Mouse (Mus musculus): ENCODE measurements around the gene H2-DMb1. TPM values are rescaled to one million over a fixed set of nuclear protein-coding genes. Genes with fewer than 3 reads are reported as not detected.
A peak's percentile ranks its signal among the peaks of the same experiment; 100 is the strongest.

The H2-DMb1 gene
- total RNA-seq, 2 experiments from 2014 or later = 0.94 to 1.5 TPM

DNA sequence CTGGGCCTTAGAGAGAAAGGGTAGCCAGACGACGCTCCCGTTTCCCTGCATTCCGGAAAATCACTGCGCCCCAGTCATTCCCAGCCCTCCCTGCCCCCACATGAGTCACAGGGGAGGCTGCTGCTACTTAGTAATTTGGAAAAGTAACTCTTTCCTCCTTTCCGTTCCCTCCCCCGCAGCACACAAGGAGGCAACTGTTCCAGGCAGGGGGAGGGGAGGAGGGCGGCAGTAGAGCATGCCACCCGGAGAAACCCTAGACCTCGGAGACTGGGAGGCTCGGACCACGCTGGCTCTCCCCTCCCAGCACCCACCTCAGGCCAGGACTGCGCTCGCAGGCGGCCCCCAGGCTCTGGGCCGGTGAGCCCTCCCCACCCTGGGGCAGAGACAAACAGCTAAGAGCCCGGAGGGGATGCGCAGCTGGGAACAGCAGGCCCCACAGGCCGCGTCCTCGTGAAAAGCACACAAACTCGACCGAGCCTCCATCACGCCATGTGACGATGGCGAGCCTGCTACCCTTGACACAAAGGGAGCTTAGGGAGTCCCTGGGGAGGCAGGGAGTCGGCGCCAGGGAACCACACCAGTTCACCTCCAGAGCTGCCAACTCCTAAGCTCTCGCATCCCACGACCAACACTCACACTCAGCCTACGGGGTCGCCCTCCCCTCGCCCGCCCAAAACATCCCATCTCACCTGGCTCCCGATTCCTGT is 31.5 kb upstream of the H2-DMb1 start:
- DNase-seq (ENCODE audit: low spot score in 2 of 2) = peak; percentile 87 to 96
- intact Hi-C loops (cut with DNase I) = loop anchor here (5.0 kb wide), 1 partner anchor 506 kb away; the partner anchor contains the start of genes Ppt2 and Prrt1

DNA sequence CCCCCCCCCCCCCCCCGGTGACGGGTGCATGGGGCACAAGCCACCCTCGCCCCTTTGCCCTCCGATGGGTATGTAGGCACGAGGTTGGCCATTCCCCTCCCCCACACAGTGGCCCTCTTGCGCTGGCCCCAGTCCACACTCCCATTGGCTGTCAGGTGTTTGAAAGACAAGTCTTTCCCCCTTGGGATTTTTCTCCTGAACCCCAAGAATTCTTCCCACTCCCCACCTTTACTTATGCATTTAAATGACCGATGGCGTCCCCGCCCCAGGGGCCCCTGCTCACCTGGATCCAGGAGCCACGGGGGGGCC is 31.0 kb upstream of the H2-DMb1 start:
- no peak for DNase-seq (ENCODE audit: low spot score in 2 of 2)
- intact Hi-C loops (cut with DNase I) = loop anchor here (1.0 to 5.0 kb wide), 2 partner anchors 465 to 505 kb away; partner anchors contain the start of genes Ppt2 and Prrt1

- peak; percentile 97 to 98 for DNase-seq (ENCODE audit: low spot score in 2 of 2)
- intact Hi-C loops (cut with DNase I) = loop anchor here (1.0 to 5.0 kb wide), 2 partner anchors 465 to 505 kb away; partner anchors contain the start of genes Ppt2 and Prrt1
Measured at GRCm38 (mm10) chr17:34122188-34122984, 30.5 kb upstream of the H2-DMb1 start, which contains the start of gene Brd2. Brd2 (minus strand) TSS chr17:34122634.

DNA sequence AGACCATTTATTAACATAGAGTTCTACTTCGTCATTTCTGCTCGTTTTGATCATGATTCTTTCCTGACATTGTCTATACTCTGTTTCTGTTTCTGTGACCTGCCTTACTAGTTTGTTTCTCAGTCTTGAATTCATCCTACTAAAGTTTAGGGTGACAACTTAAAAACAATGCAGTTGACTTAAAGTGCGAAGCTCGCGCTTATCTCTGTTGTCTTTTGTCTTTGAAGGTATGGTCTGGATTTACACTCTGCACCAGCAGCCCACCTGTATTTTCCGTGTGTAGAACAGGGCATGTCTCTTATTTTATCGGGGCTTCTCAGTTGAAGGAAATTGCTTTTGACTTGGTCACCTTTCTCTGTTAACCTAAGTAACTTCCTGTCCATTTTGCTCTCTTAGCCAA is 29.8 kb upstream of the H2-DMb1 start:
- DNase-seq (ENCODE audit: low spot score in 2 of 2) = no peak
- intact Hi-C loops (cut with DNase I) = loop anchor here (5.0 kb wide), 1 partner anchor 504 kb away; the partner anchor contains the start of genes Ppt2 and Prrt1

- intact Hi-C loops (cut with DNase I) = loop anchor here (5.0 kb wide), 1 partner anchor 504 kb away; the partner anchor contains the start of genes Ppt2 and Prrt1
Measured at GRCm38 (mm10) chr17:34123518-34123917, 29.4 kb upstream of the H2-DMb1 start.

DNA sequence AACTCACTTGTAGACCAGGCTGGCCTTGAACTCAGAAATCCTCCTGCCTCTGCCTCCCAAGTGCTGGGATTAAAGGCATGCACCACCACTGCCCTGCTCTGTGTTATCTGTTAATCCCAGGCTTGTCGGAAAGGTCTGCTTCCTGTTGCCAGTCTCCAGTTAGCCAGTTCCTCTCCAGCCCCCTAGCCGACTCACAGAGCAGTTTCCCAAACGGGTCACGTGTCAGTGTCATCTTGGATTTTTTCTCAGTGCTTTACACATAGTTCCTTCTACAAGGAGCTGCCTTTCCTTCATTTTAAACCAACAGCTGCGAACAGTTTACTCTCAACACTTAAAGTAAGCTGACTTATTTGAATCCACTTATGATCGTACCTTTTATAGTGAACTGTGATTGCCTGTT is 28.2 kb upstream of the H2-DMb1 start:
- DNase-seq (ENCODE audit: low spot score in 2 of 2) = no peak
- intact Hi-C loops (cut with DNase I) = loop anchor here (5.0 kb wide), 1 partner anchor 503 kb away; the partner anchor contains the start of genes Ppt2 and Prrt1

More at GRCm38 (mm10) chr17:34123518-34123917, 29.4 kb upstream of the H2-DMb1 start:
- DNase-seq (ENCODE audit: low spot score in 2 of 2) = no peak

- no peak for DNase-seq (ENCODE audit: low spot score in 2 of 2)
- intact Hi-C loops (cut with DNase I) = no loop called here
Measured at GRCm38 (mm10) chr17:34126826-34127420, 25.9 kb upstream of the H2-DMb1 start.

DNA sequence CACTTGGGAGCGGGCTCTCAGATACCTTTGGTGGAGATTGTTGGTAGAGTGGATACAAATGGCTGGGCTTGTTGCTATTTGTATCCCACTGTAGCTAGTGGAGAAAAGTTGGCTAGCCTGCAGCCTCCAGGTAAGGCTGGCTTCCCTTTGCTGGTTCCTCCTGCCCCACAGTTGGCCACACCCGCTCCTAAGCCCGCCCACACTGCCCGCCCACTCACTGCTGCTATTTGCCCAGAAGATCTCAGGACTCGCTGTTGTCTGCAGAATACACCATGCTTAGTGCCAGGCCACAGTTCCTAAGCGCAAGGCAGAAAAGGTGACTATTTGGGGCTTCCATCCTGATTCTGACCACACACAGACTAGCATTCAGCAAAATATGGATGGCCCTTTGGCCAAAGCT is 25.4 kb upstream of the H2-DMb1 start:
- intact Hi-C loops (cut with DNase I) = no loop called here

GRCm38 (mm10) chr17:34128264-34128937 is 24.5 kb upstream of the H2-DMb1 start:
- DNase-seq (ENCODE audit: low spot score in 2 of 2) = peak; percentile 58 to 85
- intact Hi-C loops (cut with DNase I) = no loop called here

More for the DNA sequence above, 25.4 kb upstream of the H2-DMb1 start:
- peak; percentile 56 to 82 for DNase-seq (ENCODE audit: low spot score in 2 of 2)

- intact Hi-C loops (cut with DNase I) = no loop called here
- peak in 1 of 2 experiments; percentile 62 for DNase-seq (ENCODE audit: low spot score in 2 of 2)
Measured at GRCm38 (mm10) chr17:34128944-34129791, 23.7 kb upstream of the H2-DMb1 start.

DNA sequence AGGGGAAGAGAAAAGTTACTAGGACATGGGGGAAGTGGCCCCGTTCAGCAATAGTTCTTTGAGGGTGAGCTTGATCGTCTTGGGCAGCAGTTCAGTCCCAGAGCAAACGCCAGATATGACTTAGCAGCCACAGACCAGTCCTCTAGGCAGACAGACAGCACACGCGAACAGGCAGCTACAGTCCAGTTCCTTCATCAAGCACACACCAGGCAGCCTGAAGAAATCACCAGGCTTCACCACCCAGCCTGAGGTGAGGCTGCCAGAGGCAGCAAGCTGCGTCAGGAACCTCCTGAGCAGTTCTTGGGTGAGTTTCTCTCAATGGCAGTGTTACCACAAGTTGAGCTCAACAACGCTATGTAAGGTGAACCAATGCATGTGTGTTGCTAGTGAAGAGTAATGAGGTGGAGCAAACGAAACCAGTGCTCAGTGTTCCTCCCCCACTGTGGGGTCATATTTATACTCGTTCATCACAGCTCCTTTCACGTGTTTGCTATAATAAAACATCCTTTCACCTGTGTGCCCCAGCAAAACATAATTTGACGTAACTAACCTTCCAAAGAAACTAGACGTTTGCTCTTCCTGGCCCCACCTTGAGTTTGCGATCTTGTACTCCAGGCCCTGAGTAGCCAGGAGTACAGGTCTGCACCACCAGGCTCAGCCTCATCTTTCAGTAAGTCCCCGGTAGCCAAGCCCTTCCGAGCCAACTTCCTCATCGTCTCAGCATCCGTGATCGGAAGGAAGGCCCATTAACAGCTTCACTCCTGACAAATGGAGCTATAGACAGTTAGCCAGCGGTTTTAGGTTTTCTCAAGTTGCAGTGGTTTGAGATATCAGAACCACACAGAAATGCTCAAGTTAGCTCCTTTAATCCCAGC is 22.6 kb upstream of the H2-DMb1 start:
- intact Hi-C loops (cut with DNase I) = no loop called here
- DNase-seq (ENCODE audit: low spot score in 2 of 2) = no peak

GRCm38 (mm10) chr17:34131911-34132310 is 21.0 kb upstream of the H2-DMb1 start:
- DNase-seq (ENCODE audit: low spot score in 2 of 2) = no peak
- intact Hi-C loops (cut with DNase I) = no loop called here

DNA sequence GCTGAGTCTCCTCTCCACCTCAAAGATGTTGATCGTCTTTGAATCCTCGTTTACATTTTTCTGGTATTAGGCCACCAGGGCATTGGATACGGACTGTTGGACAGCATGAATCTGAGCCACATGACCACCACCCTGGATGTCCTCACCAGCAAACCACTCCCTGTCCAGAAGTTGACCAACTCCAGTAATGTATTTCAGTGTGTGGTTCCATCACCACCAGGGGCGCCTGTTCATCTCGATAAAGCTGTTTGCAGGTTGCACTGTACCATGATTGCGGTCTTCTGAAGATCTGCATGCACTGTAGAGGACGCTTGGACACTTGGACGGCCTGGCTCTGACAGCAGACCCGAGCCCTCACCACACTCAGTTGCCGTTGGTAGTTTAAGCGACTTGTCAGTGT is 19.6 kb upstream of the H2-DMb1 start:
- no peak for DNase-seq (ENCODE audit: low spot score in 2 of 2)
- intact Hi-C loops (cut with DNase I) = no loop called here

DNA sequence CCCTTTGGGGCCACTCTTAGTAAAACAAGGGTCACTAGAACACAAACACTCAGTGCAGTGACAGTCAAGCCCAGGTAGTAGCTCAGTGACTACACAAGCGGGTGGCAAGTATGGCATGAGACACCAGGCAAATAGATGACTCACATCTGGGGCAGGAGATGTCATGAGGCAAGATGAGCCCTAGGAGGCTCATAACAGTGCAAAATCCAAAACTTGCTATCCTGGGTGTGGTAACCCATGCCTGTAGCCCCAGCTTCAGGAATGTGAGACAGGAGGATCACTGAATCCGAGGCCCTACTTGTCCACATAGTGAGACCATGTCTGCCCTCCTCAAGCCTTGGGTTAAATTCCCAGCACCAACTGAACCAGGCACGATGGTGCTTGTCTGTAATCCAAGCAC is 18.4 kb upstream of the H2-DMb1 start:
- no peak for DNase-seq (ENCODE audit: low spot score in 2 of 2)
- intact Hi-C loops (cut with DNase I) = no loop called here

- intact Hi-C loops (cut with DNase I) = loop anchor here (1.0 kb wide), 1 partner anchor 35 kb away; no protein-coding TSS in a partner anchor
- peak; percentile 99 to 100 for DNase-seq (ENCODE audit: low spot score in 2 of 2)
Measured at GRCm38 (mm10) chr17:34135297-34136224, 17.3 kb upstream of the H2-DMb1 start.

GRCm38 (mm10) chr17:34137601-34138000 is 15.3 kb upstream of the H2-DMb1 start:
- no peak for DNase-seq (ENCODE audit: low spot score in 2 of 2)
- intact Hi-C loops (cut with DNase I) = no loop called here

DNA sequence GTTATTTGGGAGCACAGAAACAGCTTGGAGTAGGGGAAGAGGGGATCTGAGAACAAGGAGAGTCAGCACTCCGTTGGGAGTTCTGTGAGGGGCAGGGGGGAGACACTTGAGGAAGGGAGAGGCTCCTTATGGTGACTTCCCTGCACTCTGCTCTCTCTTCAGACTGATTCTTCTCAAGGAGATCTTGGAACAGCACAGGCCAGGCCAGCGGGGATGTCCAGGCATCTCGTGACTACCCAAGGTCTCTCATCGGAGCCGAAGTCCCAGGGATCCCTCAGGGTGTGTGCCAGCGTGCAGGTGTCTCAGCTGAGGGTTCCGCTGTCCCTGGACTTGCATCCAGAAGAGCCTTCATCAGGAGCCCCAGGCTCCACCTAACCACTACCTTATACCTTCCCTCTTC is 14.2 kb upstream of the H2-DMb1 start:
- DNase-seq (ENCODE audit: low spot score in 2 of 2) = no peak
- intact Hi-C loops (cut with DNase I) = no loop called here
